Mouse (Mus musculus) MEL (cell line): ENCODE data around the gene Cdh13. TPM values are rescaled to one million over a fixed set of nuclear protein-coding genes. Genes with fewer than 3 reads are reported as not detected.
A peak's percentile ranks its signal among the peaks of the same experiment; 100 is the strongest.

Experiments used
- DNase-seq: peaks from one replicate; pipeline ENCODE4 v3.0.0; 2011; ENCODE audit warnings: low read depth, low spot score
- H3K27ac ChIP-seq: 2 replicates; pipeline ENCODE4 v1.5.1; 2012; ENCODE audit warnings: low read depth, mild to moderate bottlenecking, control low read depth, low read length, moderate library complexity; ENCODE audit not compliant: control insufficient read depth
- H3K27me3 ChIP-seq, 2 experiments: fragments of 150-350 bp in 1 of 2; sonication (generic) in 1 of 2; 2 replicates each; pipeline ENCODE4 v1.6.1; 2012; ENCODE audit warnings: low read length in 2 of 2, mild to moderate bottlenecking in 2 of 2, improper control_type of control experiment in 1 of 2, moderate library complexity in 1 of 2; ENCODE audit not compliant: insufficient read depth in 2 of 2, control insufficient read depth in 1 of 2
- H3K36me3 ChIP-seq, 2 experiments: 2 replicates each; pipeline ENCODE4 v1.6.1; 2012 to 2014; ENCODE audit warnings: low read length in 2 of 2, improper control_type of control experiment in 1 of 2, inconsistent platforms in 1 of 2, mild to moderate bottlenecking in 1 of 2; ENCODE audit not compliant: insufficient read depth in 2 of 2, control insufficient read depth in 1 of 2
- H3K4me1 ChIP-seq, 2 experiments: fragments of 150-350 bp in 1 of 2; sonication (generic) in 1 of 2; 2 replicates each; pipeline ENCODE4 v1.6.1; 2012; ENCODE audit warnings: low read length in 2 of 2, improper control_type of control experiment in 1 of 2, mild to moderate bottlenecking in 1 of 2; ENCODE audit not compliant: insufficient read depth in 2 of 2, control insufficient read depth in 1 of 2
- H3K4me3 ChIP-seq, 2 experiments: fragments of 150-350 bp in 1 of 2; sonication (generic) in 1 of 2; 2 replicates each; pipeline ENCODE4 v1.5.1; 2012; ENCODE audit warnings: low read depth in 2 of 2, low read length in 2 of 2, mild to moderate bottlenecking in 2 of 2, moderate library complexity in 2 of 2, control low read depth in 1 of 2, improper control_type of control experiment in 1 of 2; ENCODE audit not compliant: control insufficient read depth in 1 of 2, insufficient read depth in 1 of 2
- H3K79me2 ChIP-seq: 2 replicates; pipeline ENCODE4 v1.6.1; 2012; ENCODE audit warnings: mild to moderate bottlenecking, low read length, moderate library complexity; ENCODE audit not compliant: control insufficient read depth, poor library complexity, insufficient read depth
- H3K9ac ChIP-seq: 2 replicates; pipeline ENCODE4 v1.6.1; 2012; ENCODE audit warnings: low read depth, mild to moderate bottlenecking, control low read depth, low read length, moderate library complexity; ENCODE audit not compliant: control insufficient read depth, poor library complexity, severe bottlenecking
- H3K9me3 ChIP-seq: fragments of 150-350 bp; sonication (generic); replicated peaks from 2 replicates; pipeline ENCODE4 v1.6.1; 2012; ENCODE audit warnings: mild to moderate bottlenecking, low read length, improper control_type of control experiment, moderate library complexity; ENCODE audit not compliant: insufficient read depth
- BHLHE40 ChIP-seq: IDR thresholded peaks from 2 replicates; pipeline ENCODE4 v1.6.1; 2012; ENCODE audit warnings: low read depth, mild to moderate bottlenecking, inconsistent platforms, low read length, improper control_type of control experiment, borderline replicate concordance
- CHD1 ChIP-seq: IDR thresholded peaks from 2 replicates; pipeline ENCODE4 v1.6.1; 2012; ENCODE audit warnings: low read depth, mild to moderate bottlenecking, inconsistent platforms, low read length, improper control_type of control experiment
- CHD2 ChIP-seq: IDR thresholded peaks from 2 replicates; pipeline ENCODE4 v1.6.1; 2011; ENCODE audit warnings: low read length, improper control_type of control experiment
- CTCF ChIP-seq, 3 experiments: IDR thresholded peaks in 2 of 3; conservative IDR thresholded peaks in 1 of 3; 2 replicates each; pipeline ENCODE4 v1.5.1; 2011 to 2012; ENCODE audit warnings: low read length in 3 of 3, low read depth in 2 of 3, mild to moderate bottlenecking in 2 of 3, improper control_type of control experiment in 1 of 3, inconsistent platforms in 1 of 3, mixed read lengths in 1 of 3, moderate library complexity in 1 of 3; ENCODE audit not compliant: control insufficient read depth in 1 of 3, insufficient read depth in 1 of 3, poor library complexity in 1 of 3, severe bottlenecking in 1 of 3
- ELF1 ChIP-seq: IDR thresholded peaks from 2 replicates; pipeline ENCODE4 v1.6.1; 2014; ENCODE audit warnings: low read depth, mild to moderate bottlenecking, inconsistent platforms, low read length, improper control_type of control experiment, moderate library complexity
- ETS1 ChIP-seq: IDR thresholded peaks from 2 replicates; pipeline ENCODE4 v1.6.1; 2012; ENCODE audit warnings: low read depth, mild to moderate bottlenecking, inconsistent platforms, low read length, improper control_type of control experiment, moderate library complexity
- GATA1 ChIP-seq: IDR thresholded peaks from 2 replicates; pipeline ENCODE4 v1.6.1; 2011; ENCODE audit warnings: low read depth, low read length, improper control_type of control experiment
- HCFC1 ChIP-seq: IDR thresholded peaks from 2 replicates; pipeline ENCODE4 v1.6.1; 2012; ENCODE audit warnings: low read depth, mild to moderate bottlenecking, inconsistent platforms, low read length, improper control_type of control experiment, moderate library complexity
- JUND ChIP-seq: IDR thresholded peaks from 2 replicates; pipeline ENCODE4 v1.6.1; 2011; ENCODE audit warnings: low read depth, mild to moderate bottlenecking, improper control_type of control experiment, low read length
- MAFK ChIP-seq: IDR thresholded peaks from 2 replicates; pipeline ENCODE4 v1.6.1; 2011; ENCODE audit warnings: low read depth, mild to moderate bottlenecking, low read length, improper control_type of control experiment, borderline replicate concordance
- MAX ChIP-seq: IDR thresholded peaks from 2 replicates; pipeline ENCODE4 v1.6.1; 2011; ENCODE audit warnings: low read length, improper control_type of control experiment
- MXI1 ChIP-seq: IDR thresholded peaks from 2 replicates; pipeline ENCODE4 v1.6.1; 2011; ENCODE audit warnings: mild to moderate bottlenecking, low read depth, low read length, improper control_type of control experiment
- NELFE ChIP-seq: IDR thresholded peaks from 2 replicates; pipeline ENCODE4 v1.6.1; 2011; ENCODE audit warnings: low read depth, low read length, improper control_type of control experiment
- NRF1 ChIP-seq: IDR thresholded peaks from 2 replicates; pipeline ENCODE4 v1.6.1; 2014; ENCODE audit warnings: low read depth, mild to moderate bottlenecking, inconsistent platforms, low read length, improper control_type of control experiment, moderate library complexity; ENCODE audit not compliant: poor library complexity, insufficient read depth, severe bottlenecking
- POLR2A ChIP-seq, 2 experiments: IDR thresholded peaks; 2 replicates each; pipeline ENCODE4 v1.6.1; 2011 to 2012; ENCODE audit warnings: low read length in 2 of 2, mild to moderate bottlenecking in 2 of 2, control low read depth in 1 of 2, improper control_type of control experiment in 1 of 2, low read depth in 1 of 2, moderate library complexity in 1 of 2; ENCODE audit not compliant: control insufficient read depth in 1 of 2, insufficient read depth in 1 of 2, poor library complexity in 1 of 2
- POLR2AphosphoS2 ChIP-seq: IDR thresholded peaks from 2 replicates; pipeline ENCODE4 v1.6.1; 2011; ENCODE audit warnings: low read length, improper control_type of control experiment
- POLR2AphosphoS5 ChIP-seq: IDR thresholded peaks from 2 replicates; pipeline ENCODE4 v1.6.1; 2012; ENCODE audit warnings: low read depth, borderline replicate concordance, mild to moderate bottlenecking, inconsistent platforms, low read length, moderate library complexity, mixed read lengths
- RAD21 ChIP-seq: IDR thresholded peaks from 2 replicates; pipeline ENCODE4 v1.6.1; 2011; ENCODE audit warnings: mild to moderate bottlenecking, low read depth, low read length, improper control_type of control experiment
- RCOR1 ChIP-seq: IDR thresholded peaks from 2 replicates; pipeline ENCODE4 v1.6.1; 2012; ENCODE audit warnings: low read depth, mild to moderate bottlenecking, inconsistent platforms, low read length, improper control_type of control experiment
- SIN3A ChIP-seq: IDR thresholded peaks from 2 replicates; pipeline ENCODE4 v1.6.1; 2012; ENCODE audit warnings: low read length, improper control_type of control experiment, inconsistent platforms
- SMC3 ChIP-seq: IDR thresholded peaks from 2 replicates; pipeline ENCODE4 v1.6.1; 2011; ENCODE audit warnings: low read depth, low read length, improper control_type of control experiment
- TAL1 ChIP-seq: IDR thresholded peaks from 2 replicates; pipeline ENCODE4 v1.6.1; 2012; ENCODE audit warnings: mild to moderate bottlenecking, inconsistent platforms, low read length, moderate library complexity, mixed read lengths
- UBTF ChIP-seq: IDR thresholded peaks from 2 replicates; pipeline ENCODE4 v1.6.1; 2012; ENCODE audit warnings: low read depth, mild to moderate bottlenecking, inconsistent platforms, low read length, improper control_type of control experiment, moderate library complexity, borderline replicate concordance; ENCODE audit not compliant: insufficient read depth
- USF1 ChIP-seq: IDR thresholded peaks from 2 replicates; pipeline ENCODE4 v1.6.1; 2014; ENCODE audit warnings: low read depth, mild to moderate bottlenecking, inconsistent platforms, low read length, improper control_type of control experiment, moderate library complexity
- USF2 ChIP-seq, 2 experiments: IDR thresholded peaks; 2 replicates each; pipeline ENCODE4 v1.6.1; 2011 to 2012; ENCODE audit warnings: improper control_type of control experiment in 2 of 2, low read length in 2 of 2, borderline replicate concordance in 1 of 2, inconsistent platforms in 1 of 2, low read depth in 1 of 2, mild to moderate bottlenecking in 1 of 2; ENCODE audit not compliant: insufficient read depth in 1 of 2
- ZKSCAN1 ChIP-seq: IDR thresholded peaks from 2 replicates; pipeline ENCODE4 v1.6.1; 2012; ENCODE audit warnings: low read depth, mild to moderate bottlenecking, inconsistent platforms, low read length, improper control_type of control experiment, moderate library complexity
- ZMIZ1 ChIP-seq: IDR thresholded peaks from 2 replicates; pipeline ENCODE4 v1.6.1; 2012; ENCODE audit warnings: low read depth, mild to moderate bottlenecking, inconsistent platforms, low read length, improper control_type of control experiment, moderate library complexity
- polyA plus RNA-seq, 2 experiments: library from polyadenylated mRNA; stranded (reverse) in 1 of 2; unstranded in 1 of 2; fragments of >175 nt in 1 of 2; fragments of >200 nt in 1 of 2; gene quantifications; 2 replicates each; pipeline versions ENCODE4 v1.2.1 to v1.2.4; 2012; ENCODE audit warnings: low replicate concordance in 2 of 2, low read depth in 1 of 2; ENCODE audit not compliant: insufficient read length in 2 of 2, insufficient read depth in 1 of 2, missing spikeins in 1 of 2
- total RNA-seq: library from RNA; depleted of rRNA; stranded (reverse); fragments of 300-350 nt; gene quantifications from 2 replicates; pipeline ENCODE4 v1.2.3, GENCODE M21; 2012

The Cdh13 gene
- total and polyA plus RNA-seq, 3 experiments = not detected

DNA sequence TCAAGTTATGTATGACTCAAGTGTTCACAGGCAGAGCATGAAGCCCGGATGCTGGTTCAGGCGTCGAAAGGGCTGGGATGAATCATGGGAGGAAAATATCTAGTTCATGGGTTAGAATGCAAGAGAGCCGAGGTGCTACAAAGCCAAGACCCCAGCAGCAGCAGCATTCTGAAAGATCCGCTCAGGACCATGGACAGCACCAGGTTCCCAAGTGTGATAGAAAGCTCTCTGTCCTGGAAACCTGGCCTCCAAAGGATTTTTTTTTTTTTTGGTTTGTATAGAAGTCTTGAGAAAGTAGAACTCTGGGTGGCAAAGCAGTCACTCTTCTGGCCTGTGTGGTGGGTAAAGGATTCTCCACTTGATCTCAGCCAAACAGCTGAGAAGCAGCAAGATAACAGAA is 880.5 kb downstream of the Cdh13 start:
- Histone ChIP-seq H3K36me3 (no peaks in the 10 kb centered on the region), H3K27ac (no peak overlapping the region), H3K4me1 (no peaks in the 10 kb centered on the region), H3K4me3 (no peak overlapping the region), H3K9ac (no peak overlapping the region), H3K9me3 (no peaks in the 10 kb centered on the region), H3K79me2 (no peaks in the 10 kb centered on the region), H3K27me3 (no peaks in the 10 kb centered on the region)
- TF ChIP-seq GATA1 (no peak), POLR2A (IDR thresholded peaks at IDR 0.05; ENCODE audit: control insufficient read depth in 1 of 2, insufficient read depth in 1 of 2, low read depth in 1 of 2, low read length in 2 of 2, poor library complexity in 1 of 2) (no peak), CTCF (IDR thresholded peaks at IDR 0.05 in 2 of 3, conservative IDR thresholded peaks at IDR 0.05 in 1 of 3; ENCODE audit: control insufficient read depth in 1 of 3, insufficient read depth in 1 of 3, low read depth in 2 of 3, low read length in 3 of 3, poor library complexity in 1 of 3, severe bottlenecking in 1 of 3) (no peak), HCFC1 (no peak), UBTF (no peak), USF2 (IDR thresholded peaks at IDR 0.05; ENCODE audit: borderline replicate concordance in 1 of 2, insufficient read depth in 1 of 2, low read depth in 1 of 2, low read length in 2 of 2) (no peak), CHD2 (no peak), ELF1 (no peak), MAFK (no peak), MXI1 (no peak), NRF1 (no peak), RCOR1 (no peak), ZMIZ1 (no peak), BHLHE40 (no peak), ZKSCAN1 (no peak), USF1 (no peak), SIN3A (no peak), TAL1 (no peak)
- peak; percentile 20 for DNase-seq

GRCm38 (mm10) chr8:119177226-119177935 is 893.8 kb downstream of the Cdh13 start:
- DNase-seq = no peak
- Histone ChIP-seq H3K4me3 (no peak overlapping the region), H3K36me3 (no peaks in the 10 kb centered on the region), H3K27ac (no peak overlapping the region), H3K79me2 (no peaks in the 10 kb centered on the region), H3K9ac (no peak overlapping the region), H3K4me1 (no peaks in the 10 kb centered on the region), H3K27me3 (no peaks in the 10 kb centered on the region), H3K9me3 (no peaks in the 10 kb centered on the region)
- TF ChIP-seq POLR2AphosphoS2 = no peak
- no peak for TF ChIP-seq CHD1
- no peak for TF ChIP-seq CTCF (IDR thresholded peaks at IDR 0.05 in 2 of 3, conservative IDR thresholded peaks at IDR 0.05 in 1 of 3; ENCODE audit: control insufficient read depth in 1 of 3, insufficient read depth in 1 of 3, low read depth in 2 of 3, low read length in 3 of 3, poor library complexity in 1 of 3, severe bottlenecking in 1 of 3)
- no peak for TF ChIP-seq ETS1
- no peak for TF ChIP-seq POLR2AphosphoS5
- TF ChIP-seq GATA1 = no peak
- TF ChIP-seq JUND = no peak
- no peak for TF ChIP-seq RAD21
- TF ChIP-seq SMC3 = no peak
- no peak for TF ChIP-seq ELF1
- no peak for TF ChIP-seq NELFE
- no peak for TF ChIP-seq MAX
- TF ChIP-seq MXI1 = no peak
- no peak for TF ChIP-seq CHD2
- TF ChIP-seq ZKSCAN1 = no peak
- no peak for TF ChIP-seq HCFC1
- TF ChIP-seq UBTF = no peak
